ENCODE assay signal across 23 mouse cellular contexts in genomic region chr2:70888840-70889469, GRCm38 (mm10).
A peak's percentile ranks its signal among the peaks of the same experiment; 100 is the strongest.
DNase-seq lines count a peak whose midpoint lies in the region; ATAC-seq and TF ChIP-seq lines count a peak whose summit lies in the region.
"Had no signal": no experiment of that assay in that cellular context is flagged by ENCODE, and none has a peak within 500 bp of the region (broad histone marks: within the 10 kb centered on the region; RNA-seq: fewer than 3 reads in every experiment).

No protein-coding gene starts in this region.

- no peak overlapping the region for H3K4me3 ChIP-seq in C2C12 (ENCODE audit: insufficient read depth, poor library complexity, severe bottlenecking)
- H3K4me3 ChIP-seq: embryonic facial prominence, embryonic 12.5 days; embryonic facial prominence, embryonic 15.5 days; heart, adult 2 months; heart, embryonic 10.5 days; heart, embryonic 13.5 days; hindbrain, embryonic 10.5 days; hindbrain, embryonic 13.5 days had no signal

- ATAC-seq in granulocyte monocyte progenitor cell, adult 5-6 weeks (replicated peaks; ENCODE audit: poor library complexity, severe bottlenecking): peak; percentile 32
- 0 out of 2 replicates have a peak, but pooled peaks have one; percentile 9 for ATAC-seq in megakaryocyte progenitor cell, adult 5-6 weeks (replicated peaks; ENCODE audit: poor library complexity)
- ATAC-seq: activated CD4-positive, CD25-positive, alpha-beta regulatory T cell, adult 4 months; CD4-positive, CD25-positive, alpha-beta regulatory T cell, adult 4 months; forebrain, embryonic 14.5 days; forebrain, postnatal 0 days; hindbrain, postnatal 0 days; intestine, postnatal 0 days had no signal

- intact Hi-C loops in heart, postnatal 36 days (cut with DNase I): no loop called here
- intact Hi-C loops in heart, postnatal 25 days (cut with DNase I): loop anchor here (2.0 kb wide), 1 partner anchor 16 kb away; no protein-coding TSS in a partner anchor

- H3K79me3 ChIP-seq in C2C12 (ENCODE audit: low read depth): no peaks in the 10 kb centered on the region

- peaks cover under 1% of the 10 kb centered on the region for H3K27me3 ChIP-seq in C2C12 (ENCODE audit: control insufficient read depth, insufficient read depth, insufficient read length)
- H3K27me3 ChIP-seq: embryonic facial prominence, embryonic 12.5 days; embryonic facial prominence, embryonic 15.5 days; heart, embryonic 13.5 days; hindbrain, embryonic 13.5 days had no signal

- no peaks in the 10 kb centered on the region for H3K79me2 ChIP-seq in C2C12 (ENCODE audit: control insufficient read depth, insufficient read depth)

- TF ChIP-seq CTCF in C2C12 (IDR thresholded peaks at IDR 0.05; ENCODE audit: control insufficient read depth, insufficient read depth, insufficient read length): no peak

- no peaks in the 10 kb centered on the region for H3K36me3 ChIP-seq in C2C12 (ENCODE audit: control insufficient read depth, insufficient read depth)
- H3K36me3 ChIP-seq: embryonic facial prominence, embryonic 12.5 days; embryonic facial prominence, embryonic 15.5 days; heart, embryonic 10.5 days; heart, embryonic 13.5 days; hindbrain, embryonic 10.5 days; hindbrain, embryonic 13.5 days had no signal

- no peak overlapping the region for H3ac ChIP-seq in C2C12 (ENCODE audit: control insufficient read depth, insufficient read length, low read depth)

- DNase-seq in NIH3T3 (ENCODE audit: low read depth) (peak; percentile 17), adipocyte (ENCODE audit: low spot score) (no peak)
- no peak for DNase-seq in heart, postnatal 36 days
- DNase-seq in heart, postnatal 25 days (ENCODE audit: low spot score): no peak
- no peak for DNase-seq in urinary bladder, postnatal 10 days (ENCODE audit: low spot score)
- DNase-seq: cerebellum, adult 11 months; forebrain, postnatal 0 days; gastrocnemius, postnatal 25 days had no signal

TF ChIP-seq in C2C12, 6 proteins besides CTCF, POLR2A, EP300 and RAD21:
- TF ChIP-seq MAX (IDR thresholded peaks at IDR 0.05) (no peak), USF1 (IDR thresholded peaks at IDR 0.05; ENCODE audit: low read depth) (peak; percentile 45)
